Mouse (Mus musculus): ENCODE measurements around the gene Smg7. TPM values are rescaled to one million over a fixed set of nuclear protein-coding genes. Genes with fewer than 3 reads are reported as not detected.

The Smg7 gene
- polyA plus RNA-seq, 1 experiment from 2014 or later = 23.9 TPM

DNA sequence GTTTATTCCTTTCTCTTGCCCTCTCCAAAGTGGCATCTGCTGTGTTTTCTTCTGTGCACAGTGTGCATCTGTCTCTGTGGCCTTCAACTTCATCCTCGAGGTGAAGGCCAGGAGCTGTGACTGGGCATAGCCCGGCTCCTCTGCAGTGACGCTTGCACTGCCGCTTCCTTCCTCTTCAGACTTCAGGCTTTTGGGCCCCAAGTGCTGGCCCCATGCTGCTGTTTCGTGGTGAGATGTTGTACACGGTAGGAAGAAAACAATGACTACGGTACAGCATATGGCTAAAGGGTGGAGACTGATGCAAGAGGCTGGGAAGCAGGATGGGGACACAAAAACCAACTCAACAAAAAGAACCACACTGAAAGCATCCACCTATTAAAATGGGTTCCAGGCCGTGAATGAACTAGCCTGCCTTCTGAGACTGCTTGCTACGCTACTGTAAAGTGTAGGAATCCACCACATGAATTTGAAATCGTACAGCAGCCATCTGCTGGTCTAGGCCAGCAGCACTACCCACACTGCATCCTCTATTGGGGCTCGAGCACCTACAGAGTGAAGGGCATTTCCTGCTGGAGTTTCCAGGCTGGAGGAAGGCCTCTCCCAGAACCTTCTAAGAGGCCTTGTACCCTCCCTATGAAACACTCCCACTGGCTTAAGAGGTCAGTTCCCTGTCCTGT is 64.3 kb downstream of the Smg7 start:
- 82% methylated on average over 11 of the region's 11 CpGs for WGBS
- Histone ChIP-seq H3K4me2 (replicated peaks) (no peak overlapping the region), H3K36me3 (peaks cover 33% of the 10 kb centered on the region), H3K4me3 (replicated peaks) (no peak overlapping the region), H3K9ac (no peak overlapping the region), H3K9me3 (no peaks in the 10 kb centered on the region), H3K4me1 (replicated peaks) (no peaks in the 10 kb centered on the region), H3K27ac (no peak overlapping the region), H3K27me3 (replicated peaks) (no peaks in the 10 kb centered on the region)
- no peak for ATAC-seq

DNA sequence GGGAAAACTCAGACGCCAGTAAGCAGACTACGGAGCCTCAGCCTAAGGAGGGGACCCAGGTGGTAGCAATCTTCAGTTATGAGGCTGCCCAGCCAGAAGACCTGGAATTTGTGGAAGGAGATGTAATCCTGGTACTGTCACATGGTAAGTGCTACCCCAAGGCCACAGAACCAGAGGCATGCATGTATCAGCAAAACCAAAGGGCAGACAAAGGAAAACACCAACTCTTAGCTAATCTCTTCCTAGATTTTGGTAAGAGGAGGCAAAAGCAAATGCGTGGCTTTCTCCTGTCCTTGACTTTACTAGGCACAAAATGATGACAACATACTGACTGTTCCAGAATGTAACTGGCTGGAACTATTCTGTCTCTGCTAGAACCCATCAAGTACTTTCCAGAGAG is 67.4 kb downstream of the Smg7 start:
- Histone ChIP-seq H3K9ac (no peak overlapping the region), H3K27me3 (replicated peaks) (no peaks in the 10 kb centered on the region), H3K9me3 (no peaks in the 10 kb centered on the region), H3K36me3 (peaks cover 25% of the 10 kb centered on the region), H3K4me3 (replicated peaks) (no peak overlapping the region), H3K27ac (no peak overlapping the region), H3K4me1 (replicated peaks) (no peaks in the 10 kb centered on the region), H3K4me2 (replicated peaks) (no peak overlapping the region)
- no peak for ATAC-seq
- WGBS = 97% methylated on average over 3 of the region's 3 CpGs

- Histone ChIP-seq H3K9ac (no peak overlapping the region), H3K9me3 (no peaks in the 10 kb centered on the region), H3K27me3 (replicated peaks) (no peaks in the 10 kb centered on the region), H3K27ac (no peak overlapping the region), H3K4me1 (replicated peaks) (no peaks in the 10 kb centered on the region), H3K4me2 (replicated peaks) (no peak overlapping the region), H3K36me3 (peaks cover 7% of the 10 kb centered on the region), H3K4me3 (replicated peaks) (no peak overlapping the region)
- no peak for ATAC-seq
- WGBS = 80% methylated on average over 6 of the region's 6 CpGs
Observed at GRCm38 (mm10) chr1:152832316-152832715, 70.1 kb downstream of the Smg7 start.

GRCm38 (mm10) chr1:152831619-152832018 is 70.8 kb downstream of the Smg7 start:
- Histone ChIP-seq H3K9ac (no peak overlapping the region), H3K27ac (no peak overlapping the region), H3K4me1 (replicated peaks) (no peaks in the 10 kb centered on the region), H3K4me2 (replicated peaks) (no peak overlapping the region), H3K9me3 (no peaks in the 10 kb centered on the region), H3K4me3 (replicated peaks) (no peak overlapping the region), H3K36me3 (peaks cover 2% of the 10 kb centered on the region), H3K27me3 (replicated peaks) (no peaks in the 10 kb centered on the region)
- ATAC-seq = no peak
- 75% methylated on average over 5 of the region's 5 CpGs for WGBS

- WGBS = 87% methylated on average over 8 of the region's 8 CpGs
- Histone ChIP-seq H3K27me3 (replicated peaks) (no peaks in the 10 kb centered on the region), H3K4me1 (replicated peaks) (no peaks in the 10 kb centered on the region), H3K36me3 (no peaks in the 10 kb centered on the region), H3K4me2 (replicated peaks) (no peak overlapping the region), H3K9me3 (no peaks in the 10 kb centered on the region), H3K27ac (no peak overlapping the region), H3K9ac (no peak overlapping the region), H3K4me3 (replicated peaks) (no peak overlapping the region)
- ATAC-seq = no peak
Observed at GRCm38 (mm10) chr1:152831003-152831402, 71.4 kb downstream of the Smg7 start.

DNA sequence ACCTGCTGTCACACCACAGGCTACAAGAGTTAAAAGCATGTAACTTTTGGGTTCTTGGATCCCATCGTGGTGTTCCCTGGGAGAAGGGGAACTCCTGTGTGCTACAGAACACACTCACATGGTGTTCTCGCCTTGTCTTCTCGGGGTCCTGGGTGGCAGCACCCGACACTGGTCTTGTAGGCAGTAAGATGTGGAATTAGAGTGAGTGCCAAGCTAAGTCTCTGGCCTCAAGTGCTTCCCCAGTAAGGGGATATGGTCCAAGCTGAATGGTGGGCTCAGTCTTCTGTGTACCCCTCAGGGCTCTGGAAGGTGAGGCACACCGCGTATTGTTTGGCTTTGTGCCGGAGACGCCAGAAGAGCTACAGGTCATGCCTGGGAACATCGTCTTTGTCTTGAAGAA is 72.4 kb downstream of the Smg7 start:
- Histone ChIP-seq H3K4me2 (replicated peaks) (no peak overlapping the region), H3K4me1 (replicated peaks) (no peaks in the 10 kb centered on the region), H3K4me3 (replicated peaks) (no peak overlapping the region), H3K36me3 (no peaks in the 10 kb centered on the region), H3K27ac (no peak overlapping the region), H3K9ac (no peak overlapping the region), H3K27me3 (replicated peaks) (no peaks in the 10 kb centered on the region), H3K9me3 (no peaks in the 10 kb centered on the region)
- no peak for ATAC-seq
- WGBS = 93% methylated on average over 9 of the region's 9 CpGs

GRCm38 (mm10) chr1:152828637-152829355 is 73.7 kb downstream of the Smg7 start:
- Histone ChIP-seq H3K36me3 (no peaks in the 10 kb centered on the region), H3K9me3 (no peaks in the 10 kb centered on the region), H3K9ac (no peak overlapping the region), H3K4me3 (replicated peaks) (no peak overlapping the region), H3K4me1 (replicated peaks) (no peaks in the 10 kb centered on the region), H3K27me3 (replicated peaks) (no peaks in the 10 kb centered on the region), H3K27ac (no peak overlapping the region), H3K4me2 (replicated peaks) (no peak overlapping the region)
- ATAC-seq = no peak
- WGBS = 74% methylated on average over 10 of the region's 10 CpGs

DNA sequence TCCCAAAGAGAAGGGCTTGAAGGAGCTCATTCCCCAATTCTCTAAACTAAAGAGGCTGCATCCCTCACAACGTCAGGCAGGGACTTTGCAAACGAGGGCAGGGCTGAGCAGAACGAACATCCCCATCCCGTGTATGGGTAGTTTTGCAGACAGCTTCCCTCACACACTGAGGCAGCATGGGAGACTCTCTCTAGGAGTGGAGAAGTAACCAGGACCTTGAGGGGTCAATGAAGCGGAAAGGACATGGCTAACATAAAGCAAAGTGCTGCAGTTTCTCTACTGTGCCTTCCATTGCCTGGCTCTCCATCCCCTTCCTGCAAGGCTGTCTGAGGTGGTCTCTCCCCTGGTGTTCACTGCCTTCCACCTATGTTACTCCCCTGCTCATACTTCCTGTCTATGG is 74.3 kb downstream of the Smg7 start:
- H3K4me2 ChIP-seq (replicated peaks) = no peak overlapping the region
- H3K9ac ChIP-seq = no peak overlapping the region
- H3K4me3 ChIP-seq (replicated peaks) = no peak overlapping the region
- H3K27me3 ChIP-seq (replicated peaks) = no peaks in the 10 kb centered on the region
- no peak for ATAC-seq
- no peak overlapping the region for H3K27ac ChIP-seq
- 78% methylated on average over 5 of the region's 5 CpGs for WGBS
- H3K9me3 ChIP-seq = no peaks in the 10 kb centered on the region
- no peaks in the 10 kb centered on the region for H3K36me3 ChIP-seq
- no peaks in the 10 kb centered on the region for H3K4me1 ChIP-seq (replicated peaks)

DNA sequence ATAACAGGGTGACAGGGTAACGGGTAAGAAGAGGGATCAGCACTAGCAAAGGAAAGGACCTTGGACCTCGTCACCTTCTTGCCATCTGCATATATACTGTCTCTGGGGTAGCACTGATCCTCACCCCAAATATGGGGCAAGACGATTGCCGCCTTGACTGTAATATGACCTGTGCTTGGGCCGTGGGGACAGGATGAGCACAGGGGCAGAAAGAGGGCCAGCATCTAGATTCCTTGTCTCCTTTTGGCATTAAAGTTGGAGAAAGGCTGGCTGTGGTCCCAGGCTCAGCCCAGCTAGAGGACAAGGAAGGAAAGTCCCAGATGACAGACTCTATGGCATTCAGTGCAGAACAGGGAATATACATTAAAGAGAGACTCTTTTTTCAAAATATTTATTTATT is 76.0 kb downstream of the Smg7 start:
- H3K36me3 ChIP-seq = no peaks in the 10 kb centered on the region
- H3K4me2 ChIP-seq (replicated peaks) = no peak overlapping the region
- no peak for ATAC-seq
- no peaks in the 10 kb centered on the region for H3K4me1 ChIP-seq (replicated peaks)
- no peak overlapping the region for H3K4me3 ChIP-seq (replicated peaks)
- H3K9ac ChIP-seq = no peak overlapping the region
- no peak overlapping the region for H3K27ac ChIP-seq
- no peaks in the 10 kb centered on the region for H3K27me3 ChIP-seq (replicated peaks)
- WGBS = 78% methylated on average over 5 of the region's 5 CpGs
- no peaks in the 10 kb centered on the region for H3K9me3 ChIP-seq

DNA sequence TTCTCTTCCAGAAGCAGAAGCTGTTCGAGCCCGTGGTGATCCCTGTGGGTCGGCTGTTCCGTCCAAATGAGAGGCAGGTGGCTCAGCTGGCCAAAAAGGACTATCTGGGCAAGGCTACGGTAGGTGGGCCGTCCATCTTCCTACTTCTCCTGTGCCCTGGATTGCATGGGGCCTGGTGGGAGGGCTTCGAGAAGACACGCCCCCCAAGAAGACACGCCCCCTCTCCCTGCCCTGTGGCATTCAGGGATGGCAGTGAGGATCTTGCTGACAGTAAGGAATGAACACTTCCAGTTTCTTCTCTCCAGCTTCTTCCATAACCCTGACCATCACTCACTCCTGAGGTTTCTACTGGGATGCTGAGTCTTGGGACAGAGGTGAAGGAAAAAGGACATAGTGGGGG is 78.2 kb downstream of the Smg7 start:
- Histone ChIP-seq H3K36me3 (no peaks in the 10 kb centered on the region), H3K27ac (no peak overlapping the region), H3K9ac (no peak overlapping the region), H3K4me1 (replicated peaks) (no peaks in the 10 kb centered on the region), H3K27me3 (replicated peaks) (no peaks in the 10 kb centered on the region), H3K4me2 (replicated peaks) (no peak overlapping the region), H3K9me3 (no peaks in the 10 kb centered on the region), H3K4me3 (replicated peaks) (no peak overlapping the region)
- ATAC-seq = no peak
- 76% methylated on average over 9 of the region's 9 CpGs for WGBS

GRCm38 (mm10) chr1:152821746-152822145 is 80.7 kb downstream of the Smg7 start:
- 79% methylated on average over 4 of the region's 4 CpGs for WGBS
- no peak for ATAC-seq
- Histone ChIP-seq H3K36me3 (no peaks in the 10 kb centered on the region), H3K27me3 (replicated peaks) (no peaks in the 10 kb centered on the region), H3K9ac (no peak overlapping the region), H3K4me1 (replicated peaks) (peaks cover 4% of the 10 kb centered on the region), H3K4me2 (replicated peaks) (no peak overlapping the region), H3K9me3 (no peaks in the 10 kb centered on the region), H3K27ac (no peak overlapping the region), H3K4me3 (replicated peaks) (no peak overlapping the region)

DNA sequence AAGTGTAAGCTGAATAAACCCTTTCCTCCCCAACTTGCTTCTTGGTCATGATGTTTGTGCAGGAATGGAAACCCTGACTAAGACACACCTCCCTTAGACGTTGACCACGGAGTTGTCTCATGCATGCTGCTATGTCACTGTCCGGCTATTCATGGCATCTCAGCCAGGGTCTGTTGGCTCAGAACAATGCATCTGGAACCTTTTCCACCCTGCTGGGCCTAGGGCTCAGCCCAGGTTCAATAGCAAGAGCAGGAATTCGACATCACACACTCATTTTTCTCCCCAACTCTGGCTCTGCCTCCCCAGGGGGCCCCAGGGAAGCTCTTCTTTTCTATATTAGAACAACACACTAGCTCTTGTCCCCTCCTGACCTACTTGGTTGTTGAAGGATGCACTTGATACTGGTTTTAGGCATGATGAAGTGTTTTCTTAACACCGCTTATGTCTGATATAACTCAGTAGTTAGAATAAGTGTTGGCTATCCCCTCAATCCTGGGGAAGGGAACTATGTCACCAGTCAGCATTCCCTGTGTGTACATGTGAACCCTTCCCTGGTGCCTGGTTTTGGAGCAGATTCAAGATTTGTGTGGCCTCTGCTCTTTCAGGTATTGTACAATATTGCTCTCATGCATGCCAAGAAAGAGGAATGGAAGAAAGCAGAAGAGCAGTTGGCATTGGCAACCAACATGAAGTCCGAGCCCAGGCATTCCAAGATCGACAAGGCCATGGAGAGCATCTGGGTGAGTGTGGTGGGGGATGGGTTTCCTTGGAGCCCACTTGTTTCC is 81.3 kb downstream of the Smg7 start:
- Histone ChIP-seq H3K4me2 (replicated peaks) (no peak overlapping the region), H3K4me3 (replicated peaks) (no peak overlapping the region), H3K36me3 (no peaks in the 10 kb centered on the region), H3K27me3 (replicated peaks) (no peaks in the 10 kb centered on the region), H3K9ac (no peak overlapping the region), H3K9me3 (no peaks in the 10 kb centered on the region), H3K27ac (no peak overlapping the region), H3K4me1 (replicated peaks) (peaks cover 4% of the 10 kb centered on the region)
- no peak for ATAC-seq
- 74% methylated on average over 7 of the region's 7 CpGs for WGBS
